Mouse (Mus musculus) urinary bladder, postnatal 10 days (tissue): ENCODE data around the gene Lingo1.
A peak's percentile ranks its signal among the peaks of the same experiment; 100 is the strongest.

Experiments used
- DNase-seq: peaks from one replicate; pipeline ENCODE4 v3.0.0; 2022; ENCODE audit warnings: low spot score

The Lingo1 gene

GRCm38 (mm10) chr9:56795721-56796655 is at the start of gene Lingo1:
Lingo1 (minus strand) TSS chr9:56796468.
- DNase-seq, result no peak

GRCm38 (mm10) chr9:56844644-56845043 is 48.4 kb upstream of the Lingo1 start:
- DNase-seq, result no peak

- peak; percentile 30 for DNase-seq
Observed at GRCm38 (mm10) chr9:56843679-56844188, 47.5 kb upstream of the Lingo1 start.

GRCm38 (mm10) chr9:56842303-56842719 is 46.0 kb upstream of the Lingo1 start:
- DNase-seq, result no peak

GRCm38 (mm10) chr9:56841864-56842263 is 45.6 kb upstream of the Lingo1 start:
- no peak for DNase-seq

- DNase-seq, result no peak
Observed at GRCm38 (mm10) chr9:56840721-56841120, 44.5 kb upstream of the Lingo1 start.

- no peak for DNase-seq
Observed at GRCm38 (mm10) chr9:56835152-56835551, 38.9 kb upstream of the Lingo1 start.

- DNase-seq, result no peak
Observed at GRCm38 (mm10) chr9:56832900-56833299, 36.6 kb upstream of the Lingo1 start.

GRCm38 (mm10) chr9:56831904-56832303 is 35.6 kb upstream of the Lingo1 start:
- no peak for DNase-seq

GRCm38 (mm10) chr9:56830162-56830561 is 33.9 kb upstream of the Lingo1 start:
- no peak for DNase-seq

- DNase-seq, result no peak
Observed at GRCm38 (mm10) chr9:56828841-56829240, 32.6 kb upstream of the Lingo1 start.

GRCm38 (mm10) chr9:56828146-56828545 is 31.9 kb upstream of the Lingo1 start:
- DNase-seq, result no peak

- no peak for DNase-seq
Observed at GRCm38 (mm10) chr9:56825476-56826213, 29.4 kb upstream of the Lingo1 start.

GRCm38 (mm10) chr9:56824900-56825299 is 28.6 kb upstream of the Lingo1 start:
- DNase-seq, result no peak

GRCm38 (mm10) chr9:56810916-56811315 is 14.6 kb upstream of the Lingo1 start:
- DNase-seq, result no peak

- no peak for DNase-seq
Observed at GRCm38 (mm10) chr9:56807990-56808389, 11.7 kb upstream of the Lingo1 start.

- DNase-seq, result no peak
Observed at GRCm38 (mm10) chr9:56803146-56803545, 6.9 kb upstream of the Lingo1 start.

- no peak for DNase-seq
Observed at GRCm38 (mm10) chr9:56797876-56798275, 1.6 kb upstream of the Lingo1 start.

- no peak for DNase-seq
Observed at GRCm38 (mm10) chr9:56796656-56797131, 426 bp upstream of the Lingo1 start.

- no peak for DNase-seq
Observed at GRCm38 (mm10) chr9:56791696-56792261, 4.5 kb downstream of the Lingo1 start.

GRCm38 (mm10) chr9:56784576-56784975 is 11.7 kb downstream of the Lingo1 start:
- DNase-seq, result no peak
